14 mouse cellular contexts compared by ENCODE assay signal in the genomic region with DNA sequence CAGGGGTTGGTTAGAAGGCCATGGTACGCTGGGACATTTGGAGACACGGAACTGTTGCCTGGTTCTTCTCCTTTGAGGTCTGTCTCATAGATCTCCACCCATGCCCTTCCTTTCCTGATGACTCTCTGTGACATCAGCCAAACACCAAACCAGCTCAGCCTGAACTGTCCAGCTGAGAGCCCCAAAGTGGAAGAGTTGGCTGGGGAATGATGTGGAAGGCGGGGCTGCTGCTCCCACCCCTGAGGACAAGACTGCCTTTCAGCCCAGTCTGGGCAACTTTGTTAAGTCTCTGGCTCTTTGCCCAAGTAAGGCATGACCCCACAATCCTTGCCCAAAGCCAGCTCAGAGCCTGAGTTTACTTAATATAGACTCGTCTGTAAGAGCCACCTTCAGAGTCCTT. TPM values are rescaled to one million over a fixed set of nuclear protein-coding genes. Genes with fewer than 3 reads are reported as not detected.
DNase-seq lines count a peak whose midpoint lies in the region; ATAC-seq and TF ChIP-seq lines count a peak whose summit lies in the region.
"Had no signal": no experiment of that assay in that cellular context is flagged by ENCODE, and none has a peak within 500 bp of the region (broad histone marks: within the 10 kb centered on the region; RNA-seq: fewer than 3 reads in every experiment).

No protein-coding gene starts in this region.

- TF ChIP-seq POLR2A in limb, embryonic 14.5 days (IDR thresholded peaks at IDR 0.05; ENCODE audit: borderline replicate concordance, extremely low read depth, insufficient read depth, insufficient read length) = no peak

- H3K4me3 ChIP-seq in limb, embryonic 14.5 days (replicated peaks; ENCODE audit: low read length) = no peak overlapping the region
- H3K4me3 ChIP-seq in limb, embryonic 10.5 days = no peak overlapping the region
- H3K4me3 ChIP-seq in embryonic facial prominence, embryonic 14.5 days (ENCODE audit: low read depth, low read length) = no peak overlapping the region

- H3K27ac ChIP-seq in limb, embryonic 14.5 days (replicated peaks; ENCODE audit: low read depth, low read length) = 0 out of 2 replicates have a peak overlapping the region, but pooled peaks have one; percentile 26
- no peak overlapping the region for H3K27ac ChIP-seq in limb, embryonic 10.5 days
- no peak overlapping the region for H3K27ac ChIP-seq in embryonic facial prominence, embryonic 14.5 days (replicated peaks; ENCODE audit: low read depth, low read length)

- no peak overlapping the region for H3K4me2 ChIP-seq in limb, embryonic 14.5 days (replicated peaks; ENCODE audit: low read depth, low read length, severe bottlenecking)
- H3K4me2 ChIP-seq in embryonic facial prominence, embryonic 14.5 days (ENCODE audit: low read depth, low read length) = no peak overlapping the region

- 0 out of 2 replicates have a peak, but pooled peaks cover 4% of the 10 kb centered on the region for H3K9me3 ChIP-seq in limb, embryonic 14.5 days (ENCODE audit: control insufficient read depth, low read length)
- no peaks in the 10 kb centered on the region for H3K9me3 ChIP-seq in limb, embryonic 10.5 days (replicated peaks)
- H3K9me3 ChIP-seq in embryonic facial prominence, embryonic 14.5 days (ENCODE audit: control insufficient read depth, low read length) = no peaks in the 10 kb centered on the region

- intact Hi-C loops in left cerebral cortex, postnatal 25 days (cut with DNase I) = no loop called here

- H3K9ac ChIP-seq in limb, embryonic 14.5 days (ENCODE audit: low read depth, low read length, severe bottlenecking) = no peak overlapping the region
- H3K9ac ChIP-seq in embryonic facial prominence, embryonic 14.5 days (ENCODE audit: low read depth, low read length) = no peak overlapping the region

- H3K4me1 ChIP-seq in limb, embryonic 14.5 days (ENCODE audit: control insufficient read depth, insufficient read depth, low read length) = no peaks in the 10 kb centered on the region
- 0 out of 2 replicates have a peak, but pooled peaks cover 2% of the 10 kb centered on the region for H3K4me1 ChIP-seq in limb, embryonic 10.5 days
- no peaks in the 10 kb centered on the region for H3K4me1 ChIP-seq in embryonic facial prominence, embryonic 14.5 days (ENCODE audit: control insufficient read depth, insufficient read depth, low read length)

- H3K36me3 ChIP-seq in limb, embryonic 14.5 days (ENCODE audit: control insufficient read depth, insufficient read depth, low read length) = no peaks in the 10 kb centered on the region
- H3K36me3 ChIP-seq in limb, embryonic 10.5 days = no peaks in the 10 kb centered on the region
- H3K36me3 ChIP-seq in embryonic facial prominence, embryonic 14.5 days (ENCODE audit: control insufficient read depth, insufficient read depth, low read length) = no peaks in the 10 kb centered on the region

- ATAC-seq in limb, embryonic 14.5 days (ENCODE audit: low FRiP score, low read depth) = no peak
- ATAC-seq in embryonic facial prominence, embryonic 14.5 days (ENCODE audit: low read depth) = peak; percentile 37; the same call in 1 of the 2 replicates
- ATAC-seq in granulocyte monocyte progenitor cell, adult 5-6 weeks (replicated peaks; ENCODE audit: poor library complexity, severe bottlenecking) = no peak

- H3K27me3 ChIP-seq in limb, embryonic 14.5 days (ENCODE audit: control insufficient read depth, insufficient read depth, low read length) = no peaks in the 10 kb centered on the region
- H3K27me3 ChIP-seq in limb, embryonic 10.5 days (ENCODE audit: low read depth, poor library complexity, severe bottlenecking) = no peaks in the 10 kb centered on the region
- H3K27me3 ChIP-seq in embryonic facial prominence, embryonic 14.5 days (replicated peaks; ENCODE audit: control insufficient read depth, insufficient read depth, low read length) = no peaks in the 10 kb centered on the region

- 76% methylated on average over 4 of the region's 4 CpGs for WGBS in limb, embryonic 14.5 days
- WGBS in limb, embryonic 10.5 days = 92% methylated on average over 4 of the region's 4 CpGs
- WGBS in embryonic facial prominence, embryonic 14.5 days = 75% methylated on average over 4 of the region's 4 CpGs

- DNase-seq in limb, embryonic 14.5 days (ENCODE audit: low spot score) = peak; percentile 46
- DNase-seq in limb, embryonic 10.5 days (ENCODE audit: low spot score) = no peak
- peak; percentile 68 for DNase-seq in NIH3T3 (ENCODE audit: low read depth)
- peak; percentile 47 for DNase-seq in embryonic facial prominence, embryonic 14.5 days (ENCODE audit: low spot score)
- DNase-seq in left cerebral cortex, postnatal 25 days (ENCODE audit: low spot score in 2 of 2) = peak; percentile 11 to 27
- DNase-seq in T-cell, adult 2 months (ENCODE audit: low spot score) = no peak
- DNase-seq: adrenal gland, adult 8-10 months; gastrocnemius, postnatal 10 days; kidney, adult 11 months had no signal

RNA-seq across cellular contexts. Expression of a gene that starts 15.3 kb away (rescaled TPM):
- polyA plus RNA-seq in limb, embryonic 14.5 days (2012; rRNA removed) = 138 and 172 TPM in 2 replicates
- polyA plus RNA-seq in limb, embryonic 14.5 days (2014; fragmentation: Nextera tagmentation; extraction: Ambion mirVana) = 174 and 182 TPM in 2 replicates
- 233 and 235 TPM in 2 replicates for polyA plus RNA-seq in limb, embryonic 10.5 days (2016; fragmentation: Nextera tagmentation; extraction: Ambion mirVana)
- polyA plus RNA-seq in embryonic facial prominence, embryonic 14.5 days (2014; fragmentation: Nextera tagmentation; extraction: Ambion mirVana) = 149 and 174 TPM in 2 replicates
- total RNA-seq in left cerebral cortex, postnatal 25 days (2021) = 100 to 1,000 TPM; 101 to 102 TPM
- total RNA-seq in granulocyte monocyte progenitor cell, adult 5-6 weeks (2014; fragmentation: Nextera tagmentation) = 94.9 and 119 TPM in 2 replicates
- total RNA-seq in granulocyte monocyte progenitor cell, adult 5-6 weeks (2017) = 171 and 187 TPM in 2 replicates

RNA-seq across cellular contexts. Expression of a gene that starts 38.8 kb away (rescaled TPM):
- polyA plus RNA-seq in limb, embryonic 14.5 days (2012; rRNA removed) = 4.0 TPM in 2 replicates
- polyA plus RNA-seq in limb, embryonic 14.5 days (2014; fragmentation: Nextera tagmentation; extraction: Ambion mirVana) = 6.3 and 9.4 TPM in 2 replicates
- polyA plus RNA-seq in limb, embryonic 10.5 days (2016; fragmentation: Nextera tagmentation; extraction: Ambion mirVana) = not detected in 2 replicates
- 1.9 and 2.9 TPM in 2 replicates for polyA plus RNA-seq in embryonic facial prominence, embryonic 14.5 days (2014; fragmentation: Nextera tagmentation; extraction: Ambion mirVana)
- not detected for total RNA-seq in left cerebral cortex, postnatal 25 days (2021)
- total RNA-seq in granulocyte monocyte progenitor cell, adult 5-6 weeks (2014; fragmentation: Nextera tagmentation) = 0.67 and 5.4 TPM in 2 replicates
- total RNA-seq in granulocyte monocyte progenitor cell, adult 5-6 weeks (2017) = 0.86 and 1.8 TPM in 2 replicates
- total RNA-seq: gastrocnemius, postnatal 10 days; MEL had no signal
- polyA plus RNA-seq: heart, postnatal 0 days; neural tube, embryonic 11.5 days had no signal

RNA-seq across cellular contexts. Expression of a gene that starts 45.4 kb away (rescaled TPM):
- polyA plus RNA-seq in limb, embryonic 14.5 days (2012; rRNA removed) = 0.24 and 0.28 TPM in 2 replicates
- polyA plus RNA-seq in limb, embryonic 14.5 days (2014; fragmentation: Nextera tagmentation; extraction: Ambion mirVana) = 0.44 and 0.79 TPM in 2 replicates
- polyA plus RNA-seq in limb, embryonic 10.5 days (2016; fragmentation: Nextera tagmentation; extraction: Ambion mirVana) = 0.11 and 0.19 TPM in 2 replicates
- polyA plus RNA-seq in embryonic facial prominence, embryonic 14.5 days (2014; fragmentation: Nextera tagmentation; extraction: Ambion mirVana) = 0.49 and 0.80 TPM in 2 replicates
- total RNA-seq in left cerebral cortex, postnatal 25 days (2021) = not detected
- total RNA-seq in granulocyte monocyte progenitor cell, adult 5-6 weeks (2014; fragmentation: Nextera tagmentation) = not detected in 2 replicates
- total RNA-seq in granulocyte monocyte progenitor cell, adult 5-6 weeks (2017) = not detected in 2 replicates
- total RNA-seq: adrenal gland, adult 8-10 months; gastrocnemius, postnatal 10 days; megakaryocyte progenitor cell, adult 5-6 weeks; MEL had no signal
- polyA plus RNA-seq: heart, postnatal 0 days had no signal

RNA-seq across cellular contexts. Expression of a gene that starts 48.9 kb away (rescaled TPM):
- 33.7 and 41.9 TPM in 2 replicates for polyA plus RNA-seq in limb, embryonic 14.5 days (2012; rRNA removed)
- 31.2 and 32.4 TPM in 2 replicates for polyA plus RNA-seq in limb, embryonic 14.5 days (2014; fragmentation: Nextera tagmentation; extraction: Ambion mirVana)
- polyA plus RNA-seq in limb, embryonic 10.5 days (2016; fragmentation: Nextera tagmentation; extraction: Ambion mirVana) = 15.6 and 20.1 TPM in 2 replicates
- polyA plus RNA-seq in embryonic facial prominence, embryonic 14.5 days (2014; fragmentation: Nextera tagmentation; extraction: Ambion mirVana) = 26.1 and 27.9 TPM in 2 replicates
- total RNA-seq in left cerebral cortex, postnatal 25 days (2021) = 10 to 100 TPM; 22.6 to 32.0 TPM
- total RNA-seq in granulocyte monocyte progenitor cell, adult 5-6 weeks (2014; fragmentation: Nextera tagmentation) = 23.4 and 35.9 TPM in 2 replicates
- total RNA-seq in granulocyte monocyte progenitor cell, adult 5-6 weeks (2017) = 16.8 and 24.3 TPM in 2 replicates

RNA-seq across cellular contexts. Expression of a gene that starts 56.0 kb away (rescaled TPM):
- polyA plus RNA-seq in limb, embryonic 14.5 days (2012; rRNA removed) = 37.8 and 43.3 TPM in 2 replicates
- 25.0 and 28.5 TPM in 2 replicates for polyA plus RNA-seq in limb, embryonic 14.5 days (2014; fragmentation: Nextera tagmentation; extraction: Ambion mirVana)
- 30.6 and 30.8 TPM in 2 replicates for polyA plus RNA-seq in limb, embryonic 10.5 days (2016; fragmentation: Nextera tagmentation; extraction: Ambion mirVana)
- polyA plus RNA-seq in embryonic facial prominence, embryonic 14.5 days (2014; fragmentation: Nextera tagmentation; extraction: Ambion mirVana) = 20.8 and 22.3 TPM in 2 replicates
- total RNA-seq in left cerebral cortex, postnatal 25 days (2021) = 10 to 100 TPM; 27.8 to 29.6 TPM
- 17.5 and 22.3 TPM in 2 replicates for total RNA-seq in granulocyte monocyte progenitor cell, adult 5-6 weeks (2014; fragmentation: Nextera tagmentation)
- total RNA-seq in granulocyte monocyte progenitor cell, adult 5-6 weeks (2017) = 25.6 and 28.9 TPM in 2 replicates

Comparison
In these comparisons a context has a peak if more than half of its experiments do, and no peak if none do; other contexts are left out.
1. DNase-seq: peak in limb, embryonic 14.5 days (single experiment), NIH3T3 (single experiment), embryonic facial prominence, embryonic 14.5 days (single experiment) and left cerebral cortex, postnatal 25 days (2 of 2); none in limb, embryonic 10.5 days (single experiment) and T-cell, adult 2 months (single experiment).